8 mouse cellular contexts compared by ENCODE assay signal in genomic region chr7:49125545-49125944, GRCm38 (mm10).
DNase-seq lines count a peak whose midpoint lies in the region; ATAC-seq and TF ChIP-seq lines count a peak whose summit lies in the region.

No protein-coding gene starts in this region.

- no peak overlapping the region for H3K4me3 ChIP-seq in forebrain, postnatal 0 days (ENCODE audit: low read depth, low read length)
- H3K4me3 ChIP-seq in forebrain, embryonic 12.5 days (replicated peaks): no peak overlapping the region
- no peak overlapping the region for H3K4me3 ChIP-seq in embryonic facial prominence, embryonic 10.5 days
- no peak overlapping the region for H3K4me3 ChIP-seq in kidney, postnatal 0 days (replicated peaks; ENCODE audit: low read depth, low read length)
- no peak overlapping the region for H3K4me3 ChIP-seq in testis, adult 2 months (ENCODE audit: control insufficient read depth, low read depth, low read length)

- no peaks in the 10 kb centered on the region for H3K27me3 ChIP-seq in forebrain, postnatal 0 days (ENCODE audit: insufficient read depth, low read length)
- peaks cover 38% of the 10 kb centered on the region for H3K27me3 ChIP-seq in forebrain, embryonic 12.5 days
- H3K27me3 ChIP-seq in embryonic facial prominence, embryonic 10.5 days (replicated peaks; ENCODE audit: low read depth, poor library complexity, severe bottlenecking): peaks cover 20% of the 10 kb centered on the region
- 0 out of 2 replicates have a peak, but pooled peaks cover 4% of the 10 kb centered on the region for H3K27me3 ChIP-seq in kidney, postnatal 0 days (ENCODE audit: insufficient read depth, low read length)
- H3K27me3 ChIP-seq in testis, adult 2 months (ENCODE audit: control insufficient read depth, insufficient read depth, low read length): no peaks in the 10 kb centered on the region

- DNase-seq in forebrain, postnatal 0 days: peak; percentile 69
- DNase-seq in 3134 (ENCODE audit: extremely low read depth, insufficient read length, low spot score): peak; percentile 12
- peak; percentile 78 for DNase-seq in adrenal gland, postnatal 14 days
- DNase-seq in embryonic facial prominence, embryonic 10.5 days (ENCODE audit: low spot score): peak; percentile 66
- DNase-seq in kidney, postnatal 0 days (ENCODE audit: low spot score): peak; percentile 75

- H3K4me1 ChIP-seq in forebrain, postnatal 0 days (ENCODE audit: insufficient read depth): peaks cover 6% of the 10 kb centered on the region; the same call in 1 of the 2 replicates
- peaks cover 12% of the 10 kb centered on the region for H3K4me1 ChIP-seq in forebrain, embryonic 12.5 days
- H3K4me1 ChIP-seq in embryonic facial prominence, embryonic 10.5 days: peaks cover 7% of the 10 kb centered on the region
- H3K4me1 ChIP-seq in kidney, postnatal 0 days (replicated peaks; ENCODE audit: insufficient read depth, low read length): peaks cover 3% of the 10 kb centered on the region; the same call in 1 of the 2 replicates
- peaks cover 3% of the 10 kb centered on the region for H3K4me1 ChIP-seq in testis, adult 2 months (ENCODE audit: control insufficient read depth, insufficient read depth, low read length)

- 39% methylated on average over 3 of the region's 3 CpGs for WGBS in forebrain, postnatal 0 days
- WGBS in forebrain, embryonic 12.5 days: 34% methylated on average over 3 of the region's 3 CpGs
- WGBS in embryonic facial prominence, embryonic 10.5 days: 33% methylated on average over 3 of the region's 3 CpGs
- WGBS in kidney, postnatal 0 days: 34% methylated on average over 3 of the region's 3 CpGs

- TF ChIP-seq POLR2A in testis, adult 2 months (IDR thresholded peaks at IDR 0.05; ENCODE audit: control insufficient read depth, low read depth, low read length): no peak

- no peak overlapping the region for H3K9ac ChIP-seq in forebrain, postnatal 0 days
- no peak overlapping the region for H3K9ac ChIP-seq in forebrain, embryonic 12.5 days
- H3K9ac ChIP-seq in kidney, postnatal 0 days (ENCODE audit: low read depth, low read length): no peak overlapping the region

- no peak overlapping the region for H3K4me2 ChIP-seq in forebrain, postnatal 0 days (ENCODE audit: low read depth)
- H3K4me2 ChIP-seq in forebrain, embryonic 12.5 days: no peak overlapping the region
- H3K4me2 ChIP-seq in kidney, postnatal 0 days (ENCODE audit: low read length): no peak overlapping the region

- ATAC-seq in forebrain, postnatal 0 days: peak; percentile 14; the same call in 1 of the 2 replicates
- ATAC-seq in forebrain, embryonic 12.5 days (ENCODE audit: low FRiP score): no peak
- no peak; the same call in 1 of the 2 replicates for ATAC-seq in kidney, postnatal 0 days (replicated peaks; ENCODE audit: low FRiP score, low read depth)
- ATAC-seq in megakaryocyte progenitor cell, adult 5-6 weeks (replicated peaks; ENCODE audit: poor library complexity): peak; percentile 85

- peak; percentile 84 for TF ChIP-seq CTCF in forebrain, postnatal 0 days (IDR thresholded peaks at IDR 0.05; ENCODE audit: low read depth)
- peak; percentile 85 for TF ChIP-seq CTCF in kidney, postnatal 0 days (IDR thresholded peaks at IDR 0.05; ENCODE audit: low read depth)
- peak; percentile 91 for TF ChIP-seq CTCF in testis, adult 2 months (IDR thresholded peaks at IDR 0.05; ENCODE audit: control insufficient read depth, insufficient read depth, insufficient replicate concordance, low read depth, low read length)

- no peak overlapping the region for H3K27ac ChIP-seq in forebrain, postnatal 0 days (ENCODE audit: low read depth, low read length)
- H3K27ac ChIP-seq in forebrain, embryonic 12.5 days: no peak overlapping the region
- H3K27ac ChIP-seq in embryonic facial prominence, embryonic 10.5 days (replicated peaks): no peak overlapping the region
- H3K27ac ChIP-seq in kidney, postnatal 0 days: no peak overlapping the region
- H3K27ac ChIP-seq in testis, adult 2 months (ENCODE audit: control insufficient read depth, insufficient read depth, low read depth, low read length): no peak overlapping the region

- H3K36me3 ChIP-seq in forebrain, postnatal 0 days (ENCODE audit: insufficient read depth): no peaks in the 10 kb centered on the region
- H3K36me3 ChIP-seq in forebrain, embryonic 12.5 days (replicated peaks): no peaks in the 10 kb centered on the region
- H3K36me3 ChIP-seq in embryonic facial prominence, embryonic 10.5 days (replicated peaks): no peaks in the 10 kb centered on the region
- H3K36me3 ChIP-seq in kidney, postnatal 0 days (ENCODE audit: insufficient read depth, low read length): no peaks in the 10 kb centered on the region
- H3K36me3 ChIP-seq in testis, adult 2 months (ENCODE audit: control insufficient read depth, insufficient read depth, low read length): no peaks in the 10 kb centered on the region

- no peaks in the 10 kb centered on the region for H3K9me3 ChIP-seq in forebrain, postnatal 0 days (ENCODE audit: low read length)
- H3K9me3 ChIP-seq in forebrain, embryonic 12.5 days: no peaks in the 10 kb centered on the region
- no peaks in the 10 kb centered on the region for H3K9me3 ChIP-seq in embryonic facial prominence, embryonic 10.5 days
- no peaks in the 10 kb centered on the region for H3K9me3 ChIP-seq in kidney, postnatal 0 days (replicated peaks; ENCODE audit: low read length)

Comparison
In these comparisons a context has a peak if more than half of its experiments do, and no peak if none do; other contexts are left out.
1. ATAC-seq: peak in forebrain, postnatal 0 days (single experiment) and megakaryocyte progenitor cell, adult 5-6 weeks (single experiment); none in forebrain, embryonic 12.5 days (single experiment) and kidney, postnatal 0 days (single experiment).
2. DNase-seq: peak in every context shown above with its lines; median percentile 78 in adrenal gland, postnatal 14 days; 75 in kidney, postnatal 0 days; 69 in forebrain, postnatal 0 days; 66 in embryonic facial prominence, embryonic 10.5 days; 12 in 3134.
3. Peak in every context shown above with its lines, with median percentiles within 50 percentile points of each other: CTCF ChIP-seq.